Mouse (Mus musculus) lung, embryonic 14.5 days (tissue): ENCODE measurements around the gene Ambp. TPM values are rescaled to one million over a fixed set of nuclear protein-coding genes. Genes with fewer than 3 reads are reported as not detected.

Experiments used
- ATAC-seq: fragments of 200-750 bp; cut with Nextera tagmentation; 2 replicates; pipeline ENCODE4 v1.8.0; 2017; ENCODE audit warnings: mild to moderate bottlenecking, moderate TSS enrichment, moderate library complexity; ENCODE audit not compliant: insufficient read depth
- DNase-seq: peaks from one replicate; pipeline ENCODE4 v3.0.0-alpha.2; 2015
- H3K27ac ChIP-seq: fragments of 300-500 bp; sonication (generic); 2 replicates; pipeline ENCODE4 v1.5.1; 2014; ENCODE audit warnings: low read depth, mild to moderate bottlenecking, moderate library complexity
- H3K27me3 ChIP-seq: fragments of 300-500 bp; sonication (generic); 2 replicates; pipeline ENCODE4 v1.6.1; 2014; ENCODE audit warnings: low read length, control low read depth; ENCODE audit not compliant: insufficient read depth
- H3K36me3 ChIP-seq: fragments of 300-500 bp; sonication (generic); 2 replicates; pipeline ENCODE4 v1.6.1; 2014; ENCODE audit warnings: control low read depth; ENCODE audit not compliant: insufficient read depth
- H3K4me1 ChIP-seq: fragments of 300-500 bp; sonication (generic); 2 replicates; pipeline ENCODE4 v1.6.1; 2014; ENCODE audit warnings: antibody characterized with exemption, control low read depth; ENCODE audit not compliant: insufficient read depth
- H3K4me2 ChIP-seq: fragments of 300-500 bp; sonication (generic); 2 replicates; pipeline ENCODE4 v1.6.1; 2014; ENCODE audit warnings: mild to moderate bottlenecking
- H3K4me3 ChIP-seq: fragments of 300-500 bp; sonication (generic); 2 replicates; pipeline ENCODE4 v1.5.1; 2014; ENCODE audit warnings: low read depth, low read length
- H3K9ac ChIP-seq: fragments of 300-500 bp; sonication (generic); 2 replicates; pipeline ENCODE4 v1.6.1; 2014
- H3K9me3 ChIP-seq: fragments of 300-500 bp; sonication (generic); 2 replicates; pipeline ENCODE4 v1.6.1; 2016; ENCODE audit warnings: low read depth, low read length, control low read depth
- CTCF ChIP-seq: IDR thresholded peaks from 2 replicates; pipeline ENCODE4 v1.5.1; 2016; ENCODE audit warnings: antibody characterized with exemption, low read depth
- WGBS: fragments of 180-500 bp; shearing (Covaris S2); extraction: QIAGEN DNeasy Blood & Tissue Kit; methylation state at CpG from one replicate; pipeline ENCODE4 v1.1.7; 2014; 5-methylcytosine and 5-hydroxymethylcytosine counted together
- polyA plus RNA-seq: library from polyadenylated mRNA; unstranded; fragments of >200 nt; fragmentation: Nextera tagmentation; extraction: Ambion mirVana; gene quantifications from 2 replicates; pipeline ENCODE4 v1.2.1, GENCODE M21; 2014

Gene Ambp
- polyA plus RNA-seq, 1 experiment from 2014 or later: 0.47 TPM

DNA sequence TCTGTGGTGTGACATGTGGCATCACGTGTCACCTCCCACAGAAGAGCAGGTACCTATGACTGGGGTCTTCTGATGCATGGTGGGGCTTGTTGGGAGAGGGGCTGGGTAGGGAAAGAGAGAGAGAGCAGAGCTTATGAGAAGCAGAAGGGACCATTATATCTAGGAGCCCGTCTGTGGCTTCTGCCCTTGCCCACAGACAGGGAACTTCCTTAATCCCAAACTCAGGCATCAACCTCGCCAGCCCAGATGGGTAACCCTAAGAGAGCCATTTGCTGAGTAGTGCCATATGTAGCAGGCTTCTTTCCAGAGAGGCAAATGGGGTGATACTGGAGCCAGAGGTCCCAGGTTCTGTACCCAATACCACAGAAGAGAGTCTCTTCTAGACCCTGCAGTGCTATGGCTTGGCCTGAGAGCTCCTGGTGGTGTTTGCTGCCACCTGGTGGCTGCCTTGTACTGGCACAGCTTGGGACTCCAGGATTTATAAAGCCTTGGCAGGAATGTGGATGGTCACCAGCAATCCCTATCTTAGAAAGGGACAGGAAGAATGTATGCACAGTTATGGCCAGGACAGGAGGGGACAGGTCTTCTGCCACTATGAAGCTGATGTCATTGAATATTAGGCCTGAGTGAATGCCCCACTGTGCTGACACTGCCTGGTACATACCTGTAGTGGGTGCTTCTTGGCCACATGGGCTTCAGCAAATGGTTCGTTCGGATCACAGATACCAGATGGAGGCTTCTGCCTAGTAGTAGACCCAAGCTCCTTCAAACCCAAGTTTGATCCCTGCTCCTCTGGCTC lies 35.8 kb downstream of the Ambp start:
- peak; percentile 99 for TF ChIP-seq CTCF
- Histone ChIP-seq H3K36me3 (peaks cover 44% of the 10 kb centered on the region), H3K4me3 (no peak overlapping the region), H3K27ac (no peak overlapping the region), H3K27me3 (no peaks in the 10 kb centered on the region), H3K9me3 (no peaks in the 10 kb centered on the region), H3K4me1 (no peaks in the 10 kb centered on the region), H3K9ac (no peak overlapping the region), H3K4me2 (no peak overlapping the region)
- ATAC-seq: peak; percentile 90
- 82% methylated on average over 5 of the region's 5 CpGs for WGBS
- DNase-seq: peak; percentile 93

DNA sequence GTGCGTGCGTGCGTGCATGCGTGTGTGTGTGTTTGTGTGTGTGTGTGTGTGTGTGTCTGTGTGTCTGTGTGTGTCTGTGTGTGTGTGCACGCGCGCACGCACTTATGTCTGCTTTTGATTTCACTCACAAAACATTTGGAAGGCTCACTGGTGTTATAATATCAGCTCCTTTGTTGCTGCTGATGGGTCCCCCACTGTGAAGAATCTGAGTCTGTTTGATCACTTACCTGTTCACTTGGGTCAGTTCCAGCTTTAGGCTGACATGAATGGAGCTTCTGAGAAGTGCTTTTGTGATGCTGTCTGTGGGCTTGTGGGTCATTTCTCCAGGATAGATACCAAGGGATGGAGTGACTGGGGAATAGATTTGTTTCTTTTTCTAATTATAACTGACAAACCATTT lies 48.9 kb downstream of the Ambp start:
- ATAC-seq (no peak), DNase-seq (no peak)
- H3K4me1 ChIP-seq: no peaks in the 10 kb centered on the region
- TF ChIP-seq CTCF: no peak
- H3K4me3 ChIP-seq: no peak overlapping the region
- H3K36me3 ChIP-seq: peaks cover 51% of the 10 kb centered on the region
- H3K27me3 ChIP-seq: no peaks in the 10 kb centered on the region
- no peak overlapping the region for H3K27ac ChIP-seq
- WGBS: 93% methylated on average over 8 of the region's 8 CpGs
- no peaks in the 10 kb centered on the region for H3K9me3 ChIP-seq
- no peak overlapping the region for H3K9ac ChIP-seq
- no peak overlapping the region for H3K4me2 ChIP-seq

DNA sequence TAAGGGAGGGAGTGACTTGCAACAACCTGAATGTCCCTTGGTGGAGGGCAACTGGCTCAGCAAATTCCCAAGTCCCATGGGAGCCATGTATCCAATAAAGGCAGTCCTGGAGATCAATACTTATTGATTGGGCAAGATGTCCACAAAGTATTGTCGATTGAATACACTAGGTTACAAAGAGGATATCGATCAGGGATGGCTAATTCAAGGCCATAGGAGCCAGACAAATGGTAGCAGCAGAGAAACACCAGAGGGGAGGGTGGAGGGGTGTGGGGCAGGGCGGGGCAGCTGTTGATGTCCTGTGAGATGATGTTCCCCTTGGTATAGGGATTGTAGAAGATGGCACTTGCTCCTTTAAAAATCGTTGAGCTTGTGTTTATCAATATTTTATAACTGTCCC lies 52.6 kb downstream of the Ambp start:
- Histone ChIP-seq H3K27ac (no peak overlapping the region), H3K9me3 (no peaks in the 10 kb centered on the region), H3K4me1 (no peaks in the 10 kb centered on the region), H3K36me3 (peaks cover 58% of the 10 kb centered on the region), H3K4me2 (no peak overlapping the region), H3K4me3 (no peak overlapping the region), H3K27me3 (no peaks in the 10 kb centered on the region), H3K9ac (no peak overlapping the region)
- ATAC-seq (no peak), DNase-seq (no peak)
- no peak for TF ChIP-seq CTCF
- 82% methylated on average over 4 of the region's 4 CpGs for WGBS

DNA sequence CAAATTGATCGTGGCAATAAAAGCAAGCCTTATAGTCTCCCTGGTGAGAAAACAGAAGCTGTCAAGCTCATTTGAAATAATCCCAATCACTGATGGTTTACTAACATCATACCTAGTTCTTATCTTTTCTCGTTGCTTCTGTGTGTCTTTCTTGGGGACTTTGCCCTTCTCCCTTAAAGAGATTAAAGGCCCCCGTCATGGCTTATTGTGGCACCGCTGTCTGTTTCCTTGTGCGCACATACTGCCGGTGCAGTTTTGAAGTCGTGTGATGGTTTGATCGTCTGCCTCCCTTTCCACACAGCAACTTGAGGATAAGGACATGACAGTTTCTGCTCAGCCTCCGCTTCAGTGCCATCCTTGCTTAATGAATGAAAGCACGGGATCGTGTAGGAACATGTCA lies 54.1 kb downstream of the Ambp start:
- Histone ChIP-seq H3K4me3 (no peak overlapping the region), H3K9me3 (no peaks in the 10 kb centered on the region), H3K4me1 (no peaks in the 10 kb centered on the region), H3K4me2 (no peak overlapping the region), H3K27ac (no peak overlapping the region), H3K9ac (no peak overlapping the region), H3K36me3 (peaks cover 62% of the 10 kb centered on the region), H3K27me3 (no peaks in the 10 kb centered on the region)
- no peak for ATAC-seq
- no peak for DNase-seq
- no peak for TF ChIP-seq CTCF
- 89% methylated on average over 11 of the region's 11 CpGs for WGBS

DNA sequence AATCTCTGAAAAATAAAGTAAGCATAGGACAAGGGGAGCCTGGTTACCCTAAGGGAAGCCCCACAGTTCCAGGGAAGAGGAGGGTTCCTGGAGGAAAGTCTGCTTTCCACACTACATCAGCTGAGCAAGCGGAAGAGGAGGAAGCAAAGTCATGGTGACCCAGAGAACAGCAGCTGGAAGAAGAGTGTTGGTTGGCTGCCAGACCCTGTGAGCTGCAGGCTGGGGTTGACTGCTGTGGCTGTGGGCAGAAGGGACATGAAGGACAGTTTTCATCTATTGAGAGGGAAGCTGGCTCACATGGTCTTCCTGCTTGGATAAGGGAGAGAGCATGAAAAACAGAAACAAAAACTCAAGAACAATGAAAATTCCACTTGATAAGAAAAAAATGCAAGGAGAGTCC lies 57.0 kb downstream of the Ambp start:
- Histone ChIP-seq H3K4me3 (no peak overlapping the region), H3K4me2 (no peak overlapping the region), H3K4me1 (no peaks in the 10 kb centered on the region), H3K27ac (no peak overlapping the region), H3K9ac (no peak overlapping the region), H3K36me3 (peaks cover 65% of the 10 kb centered on the region), H3K9me3 (no peaks in the 10 kb centered on the region), H3K27me3 (no peaks in the 10 kb centered on the region)
- WGBS: 82% methylated on average over 1 of the region's 1 CpGs
- peak; percentile 52 for DNase-seq
- TF ChIP-seq CTCF: no peak
- no peak for ATAC-seq

Other genes with a start within 250 kb of the Ambp start
- 24.5 and 27.1 TPM in 2 replicates for gene Zfp618, start 189.2 kb downstream of the Ambp start, polyA plus RNA-seq
- 8.9 and 11.8 TPM in 2 replicates for gene Kif12, start 17.3 kb upstream of the Ambp start, polyA plus RNA-seq
- 23.1 and 25.8 TPM in 2 replicates for gene Col27a1, start 59.2 kb upstream of the Ambp start, polyA plus RNA-seq
- gene Orm1, start 189.8 kb upstream of the Ambp start, polyA plus RNA-seq: not detected in 2 replicates
- not detected in 2 replicates for gene Orm3, start 201.4 kb upstream of the Ambp start, polyA plus RNA-seq
- not detected in 2 replicates for gene Orm2, start 207.7 kb upstream of the Ambp start, polyA plus RNA-seq
- gene Akna, start 248.6 kb upstream of the Ambp start, polyA plus RNA-seq: 11.2 and 12.6 TPM in 2 replicates